Mouse (Mus musculus) heart, postnatal 4 days (tissue): ENCODE measurements around the gene Rps15. TPM values are rescaled to one million over a fixed set of nuclear protein-coding genes. Genes with fewer than 3 reads are reported as not detected.

ENCODE experiments used
- DNase-seq: peaks from one replicate; pipeline ENCODE4 v3.0.0; 2021
- total RNA-seq, 2 experiments: library from RNA; stranded (reverse); gene quantifications; 2 replicates each; pipeline ENCODE4 v1.2.3; 2021

Gene Rps15
- total RNA-seq, 2 experiments from 2014 or later: 949 to 1,003 TPM

DNA sequence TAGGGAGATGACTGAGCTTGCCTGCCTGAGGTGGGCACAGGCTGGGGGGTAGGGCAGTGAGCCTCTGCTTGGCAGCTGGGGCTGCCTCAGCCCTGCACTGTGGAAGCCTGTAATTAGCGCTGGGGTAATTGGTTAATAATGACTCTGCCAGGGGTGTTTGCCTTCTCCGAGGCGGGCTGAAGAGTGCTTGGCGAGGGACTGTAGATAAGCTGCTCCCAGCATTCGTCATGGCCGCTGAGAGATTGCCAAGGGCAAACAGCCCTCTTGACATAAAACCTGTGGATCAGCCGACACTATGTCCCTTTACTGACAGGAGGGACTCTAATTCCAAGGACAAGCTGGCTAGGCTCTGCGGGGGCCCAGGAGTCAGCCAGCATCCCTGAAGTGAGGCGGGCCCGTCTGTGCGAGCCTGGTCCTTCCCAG, 24.1 kb downstream of the Rps15 start:
- DNase-seq: peak; percentile 63

GRCm38 (mm10) chr10:80317011-80317410, 24.8 kb downstream of the Rps15 start:
- DNase-seq: no peak

DNA sequence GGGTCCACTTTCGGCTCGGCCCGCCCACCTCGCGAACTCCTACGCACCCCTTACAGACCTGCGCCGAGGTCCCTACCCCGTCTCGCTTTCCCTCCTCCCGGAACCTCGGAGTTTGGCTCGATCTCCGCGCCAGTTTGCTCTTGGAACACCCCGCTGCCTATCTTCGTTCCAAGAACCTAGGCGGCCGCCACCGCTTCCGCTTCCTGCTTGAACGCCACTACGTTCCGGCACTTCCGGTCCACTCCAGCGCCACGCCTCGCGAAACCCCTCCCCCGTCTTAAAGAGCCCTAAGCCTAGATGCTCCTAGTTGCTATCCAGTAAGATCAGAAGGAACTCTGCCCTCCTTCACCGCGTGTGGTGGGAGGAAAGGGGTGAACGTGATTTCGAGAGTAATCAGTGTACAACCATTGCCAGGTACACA, 28.1 kb downstream of the Rps15 start, which contains the start of gene 2310011J03Rik:
2310011J03Rik (minus strand) TSS at position 198 of the 421 bp plus-strand sequence.
- DNase-seq: peak; percentile 93

- no peak for DNase-seq
These were observed 28.9 kb downstream of the Rps15 start for GRCm38 (mm10) chr10:80321014-80321669.

DNA sequence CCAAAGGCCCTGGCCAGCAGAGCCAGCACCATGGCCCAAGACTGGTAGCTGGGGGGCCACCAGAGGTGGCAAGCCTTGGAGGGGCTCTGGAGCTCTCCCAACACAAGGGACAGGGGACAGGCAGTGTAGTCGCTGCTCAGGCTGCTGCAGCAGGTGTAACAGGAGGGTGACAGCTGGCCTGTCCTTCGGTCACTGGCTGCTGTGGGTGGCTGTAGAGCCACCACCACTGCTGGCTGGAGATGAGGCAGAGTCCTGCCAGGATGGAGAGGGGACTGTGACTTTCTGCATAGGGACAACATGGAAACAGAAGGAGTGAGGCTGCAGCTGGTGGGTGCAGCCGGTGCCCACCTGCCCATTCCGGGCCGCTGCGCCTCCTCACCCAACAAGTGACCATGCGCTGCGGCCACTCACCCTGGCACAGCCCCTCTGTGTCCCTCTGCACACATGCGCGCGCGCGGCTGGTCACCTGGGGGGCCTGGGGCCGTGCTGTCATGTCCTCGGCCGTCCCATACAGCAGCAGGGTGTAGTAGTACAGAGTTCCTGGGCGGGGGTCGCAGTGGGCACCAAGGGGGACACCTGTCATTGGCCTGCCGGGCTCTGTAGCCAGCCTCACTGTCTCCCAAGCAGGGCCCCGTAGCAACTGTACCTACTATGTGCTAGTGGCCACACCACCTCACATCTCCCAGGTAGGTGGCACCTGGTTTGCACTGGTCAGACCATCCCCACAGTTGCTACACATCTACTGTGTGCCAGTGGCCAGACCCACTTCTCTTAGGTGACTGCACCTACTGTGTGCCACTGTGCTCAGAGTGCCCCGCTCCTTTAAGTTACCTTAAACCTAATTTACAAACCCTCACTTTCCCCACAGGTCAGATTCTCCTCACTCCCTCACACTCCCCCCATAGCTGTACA, 29.7 kb downstream of the Rps15 start:
- no peak for DNase-seq

DNA sequence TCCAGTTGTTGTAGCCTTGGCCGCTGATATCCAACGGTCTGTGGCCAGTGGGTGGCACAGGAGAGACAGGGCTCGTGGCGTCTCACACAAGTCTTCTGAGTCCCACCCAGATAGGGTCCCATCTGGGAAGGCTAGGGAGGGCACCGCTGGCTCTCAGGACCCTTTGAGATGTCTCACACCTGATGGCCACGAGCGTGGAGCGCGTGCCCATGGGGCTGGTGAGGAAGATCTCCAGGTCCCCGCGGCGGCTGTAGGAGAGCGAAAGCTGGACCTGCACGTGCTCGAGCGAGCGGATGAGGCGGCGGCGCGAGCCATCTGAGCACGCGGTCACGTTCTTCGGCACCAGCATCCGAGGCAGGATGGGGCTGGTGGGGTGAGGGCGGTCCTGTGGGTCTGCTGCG, 30.6 kb downstream of the Rps15 start:
- DNase-seq: peak; percentile 36

- peak; percentile 74 for DNase-seq
These were observed 31.2 kb downstream of the Rps15 start for GRCm38 (mm10) chr10:80323261-80324119.

DNA sequence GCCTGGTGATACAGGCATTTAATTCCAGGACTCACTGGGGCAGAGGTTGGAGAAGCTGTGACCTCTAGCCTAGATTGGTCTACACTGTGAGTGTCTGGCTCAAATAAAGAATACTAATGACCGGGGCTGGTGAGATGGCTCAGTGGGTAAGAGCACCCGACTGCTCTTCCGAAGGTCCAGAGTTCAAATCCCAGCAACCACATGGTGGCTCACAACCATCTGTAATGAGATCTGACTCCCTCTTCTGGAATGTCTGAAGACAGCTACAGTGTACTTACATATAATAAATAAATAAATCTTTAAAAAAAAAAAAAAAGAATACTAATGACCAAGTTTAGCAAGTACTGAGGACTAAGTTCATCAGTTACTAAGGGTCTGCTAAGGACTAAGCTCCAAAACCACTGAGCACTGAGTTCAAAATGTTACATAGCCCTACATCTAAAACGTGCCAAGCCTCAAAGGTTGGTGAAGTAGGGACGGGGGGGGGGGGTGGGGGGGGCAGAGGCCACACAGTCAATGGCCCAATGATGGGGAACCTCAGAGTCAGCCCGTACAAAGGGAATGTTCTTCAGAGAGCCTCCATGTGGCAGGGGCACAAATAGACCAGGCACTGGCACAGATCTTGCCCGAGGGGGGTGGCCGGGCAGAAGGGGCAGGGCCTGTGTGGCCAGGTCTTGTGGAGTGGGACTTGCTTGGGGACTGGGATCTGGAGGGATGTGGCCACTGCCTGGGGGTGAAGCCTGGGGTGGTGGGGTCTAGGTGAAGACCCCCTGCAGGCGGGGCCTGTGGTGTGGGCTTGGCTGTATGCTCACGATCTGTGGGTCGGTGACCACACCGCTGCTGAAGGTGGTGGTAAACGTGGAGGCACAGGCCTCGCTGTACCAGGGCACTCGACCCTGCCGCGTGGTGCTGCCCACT, 32.1 kb downstream of the Rps15 start:
- no peak for DNase-seq

- no peak for DNase-seq
These were observed 32.8 kb downstream of the Rps15 start for GRCm38 (mm10) chr10:80325045-80325444.

- peak; percentile 95 for DNase-seq
These were observed 37.2 kb downstream of the Rps15 start, which contains the start of the genes Pcsk4 and Reep6 for GRCm38 (mm10) chr10:80329273-80330081. Gene Pcsk4, minus strand, starts transcription at chr10:80329498. Gene Reep6, plus strand, starts transcription at chr10:80329953.

DNA sequence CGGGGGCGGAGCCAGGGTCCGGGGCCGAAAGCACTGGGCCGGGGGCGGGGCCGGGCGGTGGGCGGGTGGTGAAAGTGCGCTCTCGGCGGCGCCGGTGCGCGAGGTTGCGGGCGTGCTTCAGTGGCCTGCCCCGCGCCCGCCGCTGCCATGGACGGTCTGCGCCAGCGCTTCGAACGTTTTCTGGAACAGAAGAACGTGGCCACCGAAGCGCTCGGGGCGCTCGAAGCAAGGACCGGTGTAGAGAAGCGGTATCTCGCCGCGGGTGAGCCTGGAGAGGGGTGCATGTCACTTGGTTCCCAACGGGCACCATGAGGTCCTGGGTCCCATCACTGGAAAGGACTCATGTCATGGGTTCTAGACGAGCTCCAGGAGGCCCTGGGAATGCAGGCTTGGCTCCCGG, 37.8 kb downstream of the Rps15 start:
- DNase-seq: no peak

DNA sequence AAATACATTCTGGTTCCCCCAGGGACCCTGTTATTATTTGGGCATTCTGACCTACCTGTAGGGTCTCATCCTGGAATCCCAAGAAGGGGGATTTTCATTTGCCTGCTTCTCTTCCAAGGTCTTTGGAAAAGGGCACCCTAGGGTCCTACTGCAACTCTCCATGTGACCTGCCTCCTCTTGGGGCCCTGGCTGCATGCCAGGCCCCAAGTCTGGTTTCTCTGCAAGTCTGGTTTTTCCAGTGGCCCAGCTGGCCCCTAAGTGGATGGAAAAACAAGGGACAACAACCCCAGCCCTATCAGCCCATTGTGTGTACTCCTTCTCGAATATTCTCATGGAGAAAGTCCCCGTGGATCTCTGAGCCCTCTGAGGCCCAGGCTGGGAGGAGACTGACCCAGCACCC, 38.6 kb downstream of the Rps15 start:
- no peak for DNase-seq

DNA sequence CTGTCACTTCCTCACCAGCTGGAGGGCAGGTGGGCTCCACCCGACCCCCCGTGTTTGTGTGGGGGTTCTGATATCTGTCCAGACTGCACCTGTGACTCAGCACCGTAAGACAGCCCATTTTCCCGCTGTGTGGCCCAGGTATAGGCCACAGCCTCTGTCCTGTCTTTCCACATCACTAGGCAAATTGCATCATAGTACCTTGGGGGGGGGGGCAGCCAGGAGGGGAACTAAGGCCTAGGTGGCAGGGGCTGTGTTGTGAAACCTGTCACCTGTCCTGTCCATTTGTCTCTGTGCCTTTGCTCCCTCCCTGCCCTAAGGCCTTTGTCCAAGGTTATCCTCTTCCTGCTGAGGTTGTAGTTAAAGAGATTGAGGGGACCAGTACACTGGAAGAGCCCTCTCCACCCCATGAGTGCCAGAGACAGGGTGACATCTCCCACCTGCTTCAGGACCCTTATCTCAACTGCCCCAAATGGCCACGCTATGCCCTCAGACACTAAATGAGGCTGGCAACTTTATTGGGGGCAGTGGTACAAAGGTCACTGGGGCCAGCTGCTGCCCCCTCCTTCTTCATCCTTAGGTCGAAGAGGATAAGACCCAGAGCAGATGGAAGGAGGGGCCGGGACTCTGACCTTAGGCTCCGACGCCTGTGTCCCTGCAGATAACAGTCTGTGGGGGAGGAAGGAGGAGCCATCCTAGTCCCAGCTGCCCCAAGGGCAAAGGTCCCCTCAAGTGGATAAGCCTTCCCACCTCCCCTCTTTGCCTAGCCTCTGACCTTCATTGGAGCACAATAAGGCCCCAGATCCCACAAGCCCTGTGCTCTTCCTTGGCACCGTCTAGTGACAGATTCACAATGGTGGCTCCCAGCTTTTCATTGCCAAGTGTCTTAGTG, 39.6 kb downstream of the Rps15 start:
- no peak for DNase-seq

- no peak for DNase-seq
These were observed 40.3 kb downstream of the Rps15 start for GRCm38 (mm10) chr10:80332525-80332989.

DNA sequence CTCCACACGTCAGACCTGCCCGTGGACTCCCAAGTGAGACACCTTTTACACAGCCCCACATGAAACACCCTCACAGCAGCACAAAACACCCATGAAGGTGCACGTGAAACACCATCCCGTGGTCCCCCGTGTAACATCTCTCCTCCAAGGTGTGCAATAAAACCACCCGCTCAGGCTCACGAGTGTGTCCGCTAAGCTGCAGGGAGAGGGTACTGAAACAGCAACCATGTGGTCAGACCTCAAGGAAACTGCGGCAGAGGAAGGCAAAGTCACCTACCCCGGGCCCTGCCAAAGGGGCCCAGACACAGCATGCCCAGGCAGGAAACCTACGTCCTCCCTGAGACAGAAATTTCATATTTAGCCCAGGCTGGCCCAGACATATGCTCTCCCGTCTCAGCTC, 44.0 kb downstream of the Rps15 start:
- no peak for DNase-seq

- DNase-seq: peak; percentile 92
These were observed 47.9 kb downstream of the Rps15 start for GRCm38 (mm10) chr10:80339941-80340750.

- DNase-seq: no peak
These were observed 48.8 kb downstream of the Rps15 start for GRCm38 (mm10) chr10:80341026-80341425.
